Mouse (Mus musculus) thymus, postnatal 36 days (tissue): Measurements from ENCODE around the gene Nid1.
"Not testable (repeated sequence)": the region's sequence is repeated elsewhere in the genome, so short reads cannot be mapped to it uniquely, and the experiment has no call there.

Source experiments
- DNase-seq, 2 experiments: peaks; one replicate each; pipeline ENCODE4 v3.0.0; 2022; ENCODE audit warnings: mixed read lengths in 2 of 2

The Nid1 gene

DNA sequence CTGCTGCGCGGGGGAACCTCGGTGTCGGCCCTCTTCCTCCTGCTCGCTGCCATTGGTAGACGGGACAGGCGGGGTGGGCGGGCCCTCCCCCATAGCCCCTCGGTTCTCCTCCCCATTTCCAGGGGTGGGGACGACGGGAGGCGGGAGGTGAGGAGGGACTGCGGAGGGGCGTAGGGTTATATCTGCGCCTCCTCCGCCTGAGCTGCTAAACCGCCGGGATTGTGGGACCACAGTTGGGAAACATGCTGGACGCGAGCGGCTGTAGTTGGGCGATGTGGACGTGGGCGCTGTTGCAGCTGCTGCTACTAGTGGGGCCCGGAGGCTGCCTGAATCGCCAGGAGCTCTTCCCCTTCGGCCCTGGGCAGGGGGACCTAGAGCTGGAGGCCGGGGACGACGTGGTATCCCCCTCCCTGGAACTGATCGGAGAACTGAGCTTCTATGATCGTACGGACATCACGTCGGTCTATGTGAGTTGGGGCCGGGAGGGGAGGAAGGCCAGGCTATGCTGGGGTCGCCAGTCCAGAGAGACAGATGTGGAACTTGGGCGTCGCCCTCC lies at the start of gene Nid1:
TSS of gene Nid1 (plus strand) at position 92 of the 556 bp plus-strand sequence.
- not testable (repeated sequence) for DNase-seq

DNA sequence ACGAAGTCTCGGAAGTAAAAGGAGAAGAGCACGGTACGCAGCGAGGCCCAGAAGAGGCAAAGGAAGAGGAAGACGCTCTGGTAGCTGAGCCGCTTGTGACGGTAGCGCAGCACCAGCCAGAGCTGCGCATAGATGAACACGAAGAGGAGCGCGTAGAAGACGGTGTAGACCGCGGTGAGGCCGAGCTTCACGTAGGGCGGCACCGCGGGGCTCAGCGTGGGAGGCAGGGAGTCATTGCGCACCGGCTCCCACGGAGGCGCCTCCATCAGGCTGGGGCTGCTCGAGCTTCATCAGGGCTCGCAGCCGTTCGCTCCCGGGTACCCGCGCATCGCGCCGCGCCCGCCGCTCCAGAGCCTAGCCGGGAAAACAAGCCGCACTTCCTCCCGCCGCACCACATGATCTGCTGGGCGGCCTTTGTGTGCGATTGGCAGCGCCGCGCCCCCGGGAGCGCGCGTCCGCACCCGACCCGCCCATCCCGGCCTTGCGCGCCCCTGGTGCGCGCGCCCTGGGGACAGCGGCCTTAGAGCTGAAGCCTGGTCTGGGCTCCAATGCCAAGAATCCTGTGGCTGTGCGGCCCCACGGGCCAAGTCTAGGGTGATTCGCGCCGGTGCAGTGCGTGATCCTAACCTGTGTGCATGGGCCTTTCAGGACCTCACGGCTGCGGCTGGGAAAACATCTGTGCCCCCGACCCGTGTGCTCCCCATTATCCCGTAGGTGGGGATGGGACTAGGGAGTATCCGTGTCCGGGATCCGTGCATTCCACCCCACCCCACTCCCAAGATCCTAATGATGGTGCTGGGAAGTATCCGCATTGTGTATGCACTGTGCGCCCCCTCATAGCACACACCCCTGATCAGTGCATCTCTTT lies 43.9 kb upstream of the Nid1 start, which contains the start of gene Gpr137b:
TSS of gene Gpr137b (minus strand) at position 787 of the 868 bp plus-strand sequence.
- peak; percentile 30 to 37 for DNase-seq

DNA sequence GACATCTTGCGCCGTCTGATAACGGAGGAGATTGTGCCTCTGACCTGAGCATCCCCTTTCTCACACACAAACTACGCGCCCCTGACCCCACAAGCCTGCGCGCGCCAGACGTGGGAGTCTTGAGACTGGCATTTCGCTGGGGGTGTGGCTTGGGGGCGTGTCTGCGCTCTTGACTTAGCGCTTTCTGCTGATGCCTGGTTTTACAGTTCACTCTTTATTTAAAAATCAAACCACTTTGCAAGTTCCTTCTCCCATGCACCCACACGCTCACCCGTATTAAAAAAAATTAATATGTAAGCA lies 43.3 kb upstream of the Nid1 start:
- DNase-seq: not testable (repeated sequence)

DNA sequence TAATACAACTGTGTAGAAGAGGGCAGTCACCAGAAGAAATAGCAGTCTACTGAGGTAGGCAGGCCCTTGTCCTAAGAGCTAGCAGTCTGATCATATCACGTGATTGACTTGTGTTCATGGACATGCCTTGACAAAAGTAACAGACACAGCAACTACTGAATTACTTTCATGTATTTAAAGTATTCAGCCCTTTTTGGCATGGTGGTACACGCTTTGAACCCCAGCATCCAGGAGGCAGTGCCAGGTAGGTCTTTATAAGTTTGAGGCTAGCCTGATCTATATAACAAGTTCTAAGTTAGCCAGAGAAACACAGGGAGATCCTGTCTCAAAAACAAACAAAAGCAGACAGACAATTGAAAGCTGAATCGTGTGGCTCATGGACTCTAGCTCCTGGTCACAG lies 36.5 kb upstream of the Nid1 start:
- DNase-seq: not testable (repeated sequence)

DNA sequence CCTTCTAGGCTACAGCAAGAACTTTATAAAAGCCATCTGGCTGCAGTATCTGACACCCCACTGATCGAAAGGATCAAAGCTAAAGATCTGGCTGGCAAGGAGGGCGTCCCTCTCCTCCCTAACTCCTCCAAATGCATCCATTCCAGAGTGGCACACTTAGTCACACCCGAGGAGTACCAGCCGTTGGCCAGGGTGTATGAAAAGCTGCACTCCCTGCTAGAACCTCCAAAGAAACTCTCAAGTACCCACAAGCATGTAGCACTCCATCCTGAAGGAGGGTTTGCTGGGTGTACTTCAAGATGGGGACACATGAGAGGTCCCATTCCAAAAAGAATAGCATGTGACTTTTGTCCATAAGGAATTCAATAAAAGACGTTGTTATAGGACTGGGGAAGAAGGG lies 34.5 kb upstream of the Nid1 start:
- DNase-seq: not testable (repeated sequence)

GRCm38 (mm10) chr13:13403366-13403765 lies 34.0 kb upstream of the Nid1 start:
- DNase-seq: not testable (repeated sequence)

- DNase-seq: not testable (repeated sequence)
Measured at GRCm38 (mm10) chr13:13403839-13404238, 33.5 kb upstream of the Nid1 start.

- not testable (repeated sequence) for DNase-seq
Measured at GRCm38 (mm10) chr13:13404517-13405155, 32.7 kb upstream of the Nid1 start.

- DNase-seq: not testable (repeated sequence)
Measured at GRCm38 (mm10) chr13:13405511-13405910, 31.8 kb upstream of the Nid1 start.

DNA sequence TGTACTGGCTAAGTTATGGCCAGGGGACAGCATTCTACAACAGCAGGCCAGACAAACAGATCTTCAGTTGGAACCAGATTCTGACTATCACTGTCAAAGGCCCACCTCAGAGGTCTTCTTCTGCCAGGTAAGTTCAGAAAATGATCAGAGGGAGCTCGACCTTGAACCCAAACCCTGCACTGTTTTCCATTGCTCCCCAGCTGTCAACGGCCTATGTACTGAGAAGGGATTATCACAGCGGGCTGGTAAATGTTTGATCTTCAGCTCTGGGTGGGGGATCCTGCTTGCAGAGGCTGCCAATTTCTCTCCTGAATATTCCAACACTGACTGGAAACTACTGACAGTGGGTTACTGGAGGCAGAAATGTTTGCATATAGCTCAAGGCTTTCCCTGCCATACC lies 23.1 kb upstream of the Nid1 start:
- no peak for DNase-seq

DNA sequence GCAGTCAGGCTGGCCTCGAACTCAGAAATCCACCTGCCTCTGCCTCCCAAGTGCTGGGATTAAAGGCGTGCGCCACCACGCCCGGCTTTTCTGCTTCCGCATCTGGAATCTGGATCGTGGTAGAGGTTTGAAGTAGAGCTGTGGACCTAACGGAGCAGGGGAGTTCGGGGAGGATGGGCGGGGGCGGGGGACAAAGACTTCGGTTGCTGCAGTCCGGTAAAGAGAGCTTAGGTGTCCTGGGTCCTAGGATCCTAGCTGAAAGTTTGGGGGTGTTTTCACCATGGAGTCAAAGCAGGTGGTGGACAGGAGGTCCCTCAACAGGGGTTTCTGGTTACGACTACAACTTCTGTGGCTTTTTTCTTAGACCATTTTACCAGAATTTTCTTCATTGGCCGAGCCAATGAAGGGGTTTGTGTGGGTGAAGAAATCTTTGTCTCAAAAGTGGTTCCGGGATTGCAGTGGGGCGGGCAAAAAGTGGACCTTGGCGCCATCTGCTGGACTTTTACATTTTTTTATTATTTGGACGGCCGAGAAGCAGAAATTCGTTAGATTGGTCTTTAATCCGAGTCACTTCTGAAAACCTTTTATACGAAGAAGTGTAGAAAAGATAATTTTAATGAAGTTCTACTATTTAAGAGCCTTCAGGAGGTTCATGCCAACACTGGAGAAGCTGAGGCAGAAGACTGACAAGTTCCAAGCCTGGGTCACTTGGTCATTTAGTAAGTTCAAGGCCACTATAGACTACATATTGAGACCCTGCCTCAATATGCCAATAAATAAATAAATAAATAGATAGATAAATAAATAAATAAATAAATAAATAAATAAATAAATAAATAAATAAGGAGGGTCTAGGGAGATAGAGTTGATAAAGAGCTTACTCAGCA lies 22.0 kb upstream of the Nid1 start:
- peak in 1 of 2 experiments; percentile 15 for DNase-seq

GRCm38 (mm10) chr13:13416007-13416337 lies 21.4 kb upstream of the Nid1 start:
- DNase-seq: not testable (repeated sequence)

- not testable (repeated sequence) for DNase-seq
Measured at GRCm38 (mm10) chr13:13418859-13419258, 18.5 kb upstream of the Nid1 start.

DNA sequence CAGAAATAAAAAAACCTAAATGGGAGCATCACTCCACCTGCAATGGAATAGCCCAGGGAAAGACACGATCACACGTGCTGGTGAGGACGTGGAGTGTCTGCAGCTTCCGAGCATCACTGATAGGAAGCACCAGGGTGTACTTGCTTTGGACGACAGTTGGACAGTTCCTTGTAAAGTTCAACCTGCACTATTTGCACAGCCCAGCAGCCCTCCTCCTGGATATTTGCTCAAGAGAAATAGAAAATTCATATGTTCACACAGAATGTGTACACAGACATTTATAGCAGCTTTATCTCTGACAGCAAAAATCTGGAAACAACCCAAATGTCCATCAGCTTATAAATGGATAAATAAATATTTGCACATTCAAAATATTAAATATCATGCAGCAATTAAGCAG lies 14.1 kb upstream of the Nid1 start:
- DNase-seq: not testable (repeated sequence)

- not testable (repeated sequence) for DNase-seq
Measured at GRCm38 (mm10) chr13:13436161-13436560, 1.2 kb upstream of the Nid1 start.

- DNase-seq: not testable (repeated sequence)
Measured at GRCm38 (mm10) chr13:13438112-13438953, 982 bp downstream of the Nid1 start.

- not testable (repeated sequence) for DNase-seq
Measured at GRCm38 (mm10) chr13:13445601-13446000, 8.2 kb downstream of the Nid1 start.

DNA sequence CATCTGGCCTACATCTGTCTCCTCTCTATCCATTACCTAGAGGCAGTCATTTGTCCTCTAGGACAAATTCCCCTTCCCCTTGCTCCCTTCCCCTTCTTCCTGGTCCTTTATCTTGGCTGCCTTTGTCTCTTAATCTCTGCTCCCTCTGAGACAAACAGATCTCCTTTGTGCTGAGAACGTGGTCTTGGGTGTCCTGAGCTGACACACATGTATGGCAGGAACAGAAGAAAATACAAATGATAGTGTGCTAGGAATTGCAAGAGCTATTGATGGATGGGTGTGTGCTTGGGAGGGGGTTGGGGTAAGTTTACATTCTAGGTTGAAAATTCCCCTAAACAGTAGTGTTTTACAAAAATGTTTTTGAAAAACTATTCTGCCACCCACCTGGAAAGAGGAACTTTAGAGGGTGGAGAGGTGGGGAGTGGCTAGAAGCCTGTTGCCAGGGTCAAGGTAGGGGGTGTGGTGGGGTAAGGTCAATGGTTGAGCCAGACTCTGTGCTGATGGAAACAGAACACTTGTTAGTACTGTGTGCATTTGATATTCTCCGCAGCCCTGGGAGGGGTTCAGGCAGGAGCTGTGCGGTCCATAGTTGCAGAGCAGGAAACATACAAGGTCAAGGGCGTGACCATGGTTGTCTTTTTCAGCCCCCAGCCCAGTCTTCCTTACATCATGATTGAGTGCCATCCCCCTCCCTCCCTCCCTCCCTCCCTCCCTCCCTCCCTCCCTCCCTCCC lies 9.5 kb downstream of the Nid1 start:
- not testable (repeated sequence) for DNase-seq

- DNase-seq: not testable (repeated sequence)
Measured at GRCm38 (mm10) chr13:13449981-13450380, 12.6 kb downstream of the Nid1 start.

- DNase-seq: not testable (repeated sequence)
Measured at GRCm38 (mm10) chr13:13450931-13451330, 13.6 kb downstream of the Nid1 start.

GRCm38 (mm10) chr13:13453332-13453731 lies 16.0 kb downstream of the Nid1 start:
- not testable (repeated sequence) for DNase-seq
